Mouse (Mus musculus) cerebellum, adult (tissue): ENCODE measurements around the gene Ifrd2.
A peak's percentile ranks its signal among the peaks of the same experiment; 100 is the strongest.

ENCODE experiments used
- ATAC-seq: cut with Nextera tagmentation; 2 replicates; pipeline ENCODE4 v1.9.2; 2017; ENCODE audit warnings: mild to moderate bottlenecking, moderate library complexity, mixed read lengths; ENCODE audit not compliant: insufficient number of reproducible peaks, low FRiP score, low TSS enrichment

Gene Ifrd2

GRCm38 (mm10) chr9:107594281-107595062 lies 7.0 kb downstream of the Ifrd2 start:
- ATAC-seq = no peak

GRCm38 (mm10) chr9:107596619-107597569 lies 9.5 kb downstream of the Ifrd2 start:
- ATAC-seq = no peak

- no peak for ATAC-seq
Observed at GRCm38 (mm10) chr9:107598385-107598784, 10.9 kb downstream of the Ifrd2 start.

- ATAC-seq = no peak
Observed at GRCm38 (mm10) chr9:107599433-107599832, 12.0 kb downstream of the Ifrd2 start.

DNA sequence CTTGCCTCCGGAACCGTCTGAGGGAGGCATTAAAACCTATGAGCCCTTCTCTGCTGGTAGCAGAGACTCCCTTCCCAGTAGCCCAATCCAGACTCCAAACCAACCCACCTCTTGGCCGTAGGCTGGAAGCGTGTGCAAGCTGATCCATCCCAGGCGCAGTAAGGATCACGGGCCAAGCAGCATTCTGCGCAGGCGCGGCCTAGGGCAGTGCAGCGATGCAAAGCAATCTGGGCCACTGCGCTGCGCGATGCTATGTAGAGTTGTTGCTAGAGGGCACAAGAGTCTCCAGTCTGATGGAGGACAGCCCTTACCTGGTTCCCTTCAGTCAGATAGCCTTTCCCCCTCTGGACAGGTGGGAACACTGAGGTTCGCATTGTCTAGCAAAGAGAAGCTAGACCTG lies 12.4 kb downstream of the Ifrd2 start:
- ATAC-seq = no peak

DNA sequence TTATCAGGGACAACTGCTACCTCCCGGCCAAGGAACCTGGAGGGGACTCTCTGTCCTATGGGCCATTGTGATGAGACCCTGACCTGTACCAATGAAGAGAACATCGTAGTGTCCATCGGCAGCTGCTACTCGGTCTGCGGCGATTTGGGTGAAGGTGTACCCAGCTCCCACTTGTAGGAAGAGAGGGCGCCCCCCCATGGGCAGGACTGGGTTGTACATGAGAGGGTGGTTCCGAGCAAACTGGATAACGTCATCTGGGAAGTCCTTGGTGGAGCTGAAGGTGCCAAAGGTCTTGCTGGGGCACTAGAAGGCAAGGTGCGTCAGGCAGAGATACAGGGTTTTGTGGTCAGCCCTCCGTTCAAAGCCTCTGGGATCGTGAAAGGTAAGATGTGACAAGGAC lies 13.3 kb downstream of the Ifrd2 start:
- no peak for ATAC-seq

- ATAC-seq = no peak
Observed at GRCm38 (mm10) chr9:107601275-107601674, 13.8 kb downstream of the Ifrd2 start.

DNA sequence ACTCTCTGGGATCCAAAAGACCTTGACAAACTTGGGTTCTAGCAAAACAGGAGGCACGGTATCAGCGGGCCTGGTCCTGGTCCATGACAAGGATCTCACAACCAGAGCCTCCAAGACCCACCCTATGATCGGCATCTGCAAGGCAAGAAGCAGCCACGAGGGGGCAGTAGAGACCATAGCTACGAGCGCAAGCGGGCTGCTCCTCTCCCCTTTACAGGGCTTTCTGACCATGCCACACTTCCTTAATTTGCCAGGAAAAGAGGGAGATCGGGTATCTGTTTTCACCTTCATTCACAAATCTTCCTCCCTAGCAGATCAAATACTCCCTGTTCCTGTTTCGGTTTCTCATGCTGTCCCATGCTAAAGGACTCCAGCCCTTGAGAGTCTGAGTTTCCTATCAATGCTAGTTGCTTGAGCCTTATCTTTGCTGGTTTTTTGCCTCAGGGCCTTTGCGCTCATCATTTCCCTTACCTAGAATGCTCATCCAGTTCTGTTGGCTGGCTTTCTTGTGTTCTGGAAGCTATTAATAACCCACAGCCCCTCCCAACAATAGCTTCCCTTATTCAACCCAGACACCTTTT lies 14.7 kb downstream of the Ifrd2 start:
- ATAC-seq = peak; percentile 51; the same call in 1 of the 2 replicates

DNA sequence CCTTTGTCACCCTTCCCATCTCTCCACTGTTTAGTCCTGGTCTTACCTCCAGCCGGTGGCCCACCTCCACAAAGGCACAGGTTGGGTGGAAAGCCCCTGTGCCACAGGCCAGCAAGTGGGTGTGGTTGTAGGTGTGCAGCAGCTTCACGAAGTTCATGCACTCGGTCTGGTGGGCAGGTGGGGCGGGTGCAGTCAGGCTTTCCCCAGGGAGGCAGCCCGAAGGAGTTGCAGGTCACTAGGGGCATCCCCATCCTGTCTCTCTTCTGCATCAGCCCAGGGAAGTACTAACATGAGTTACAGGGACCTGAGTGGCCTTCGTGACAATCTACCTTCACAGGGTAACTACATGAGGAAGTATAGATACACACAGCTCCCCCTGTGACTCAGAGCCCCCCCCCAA lies 15.8 kb downstream of the Ifrd2 start:
- no peak for ATAC-seq

DNA sequence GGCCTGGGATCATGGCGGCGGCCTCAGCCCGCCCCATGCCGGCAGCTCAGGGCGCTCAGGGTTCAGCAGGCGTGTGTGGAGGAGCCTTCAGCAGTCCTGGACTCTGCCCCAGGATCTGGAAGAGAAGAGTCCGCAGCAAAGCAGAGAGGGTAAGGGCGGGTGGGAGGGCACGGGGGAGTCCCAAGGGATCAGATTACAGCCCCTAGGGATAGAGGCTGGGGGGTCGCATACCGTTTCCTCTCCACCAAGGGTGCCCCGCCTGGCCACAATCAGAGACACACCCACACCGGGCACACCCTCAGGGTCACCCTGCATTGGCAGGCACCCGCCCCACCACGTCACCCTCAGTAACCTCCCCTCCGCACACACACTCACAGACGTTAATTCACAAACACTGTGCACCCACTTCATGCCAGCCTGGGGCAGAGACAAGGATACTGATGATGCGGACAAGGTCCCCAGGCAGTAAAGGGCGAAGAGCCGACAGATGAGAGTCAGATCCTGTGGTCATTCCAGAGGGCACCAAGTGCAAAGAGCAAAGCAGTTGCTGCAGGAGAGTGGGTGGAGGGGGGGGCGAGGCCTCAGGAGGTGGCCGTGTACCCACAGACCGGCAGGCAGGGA lies 17.7 kb downstream of the Ifrd2 start:
- ATAC-seq = no peak

DNA sequence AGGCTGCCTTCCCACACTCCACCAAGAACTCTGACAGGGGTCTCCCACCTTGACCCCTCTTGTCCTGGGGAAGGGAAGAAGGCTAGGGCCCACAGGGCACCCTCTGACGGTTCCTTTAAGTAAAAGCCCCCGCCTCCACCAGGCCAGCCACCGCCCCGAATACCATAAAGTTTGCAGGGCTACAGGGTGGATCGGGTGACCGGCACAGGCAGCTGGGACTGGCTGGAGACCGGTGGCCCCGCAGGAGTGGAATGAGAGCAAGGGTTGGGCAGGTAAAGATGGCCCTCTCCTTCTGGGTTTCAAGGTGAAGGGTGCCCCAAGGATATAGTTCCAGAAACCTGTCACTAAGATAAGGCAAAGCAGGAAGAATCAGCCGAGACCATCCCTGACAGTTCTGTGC lies 19.1 kb downstream of the Ifrd2 start:
- ATAC-seq = no peak

DNA sequence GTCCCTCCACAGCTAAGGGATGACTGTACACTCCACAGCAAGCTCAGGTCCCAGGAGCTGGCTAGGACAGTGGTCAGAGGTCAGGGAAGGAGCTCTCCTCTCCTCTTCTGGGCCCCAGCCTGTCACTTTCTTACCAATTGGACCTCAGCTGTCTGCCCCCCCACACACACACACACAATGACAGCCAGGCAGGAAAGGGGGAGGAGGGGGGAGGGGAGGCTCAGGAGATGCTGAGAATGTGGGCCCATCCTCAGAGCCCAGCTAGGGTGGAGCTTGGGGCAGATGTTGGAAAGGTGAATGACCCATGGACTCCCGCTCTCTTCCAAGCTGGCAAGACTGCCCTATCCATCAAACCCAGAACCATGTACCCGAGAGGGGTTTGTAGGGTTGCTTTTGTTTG lies 19.6 kb downstream of the Ifrd2 start:
- ATAC-seq = no peak

- no peak for ATAC-seq
Observed at GRCm38 (mm10) chr9:107607653-107608245, 20.3 kb downstream of the Ifrd2 start.

GRCm38 (mm10) chr9:107608741-107609432 lies 21.4 kb downstream of the Ifrd2 start, which contains the start of gene Sema3b:
Sema3b (minus strand) TSS chr9:107609229.
- ATAC-seq = no peak

DNA sequence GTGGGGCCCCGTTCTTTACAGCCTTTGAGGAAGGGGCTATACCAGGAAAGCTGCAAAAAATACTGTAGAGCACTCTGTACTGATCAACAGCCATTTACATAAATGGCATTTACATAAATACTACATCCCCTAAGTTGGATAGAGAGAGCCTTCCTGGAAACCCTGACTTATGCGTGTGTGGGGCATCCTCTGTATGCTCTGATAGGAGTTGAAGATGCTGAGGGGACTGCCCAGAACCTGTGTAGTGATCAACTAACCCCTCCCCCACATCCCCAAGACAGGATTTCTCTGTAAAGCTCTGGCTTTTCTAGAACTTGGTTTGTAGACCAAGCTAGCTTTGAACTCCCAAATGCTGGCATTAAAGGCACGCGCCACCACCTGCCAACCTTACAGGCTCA lies 22.0 kb downstream of the Ifrd2 start:
- ATAC-seq = no peak

DNA sequence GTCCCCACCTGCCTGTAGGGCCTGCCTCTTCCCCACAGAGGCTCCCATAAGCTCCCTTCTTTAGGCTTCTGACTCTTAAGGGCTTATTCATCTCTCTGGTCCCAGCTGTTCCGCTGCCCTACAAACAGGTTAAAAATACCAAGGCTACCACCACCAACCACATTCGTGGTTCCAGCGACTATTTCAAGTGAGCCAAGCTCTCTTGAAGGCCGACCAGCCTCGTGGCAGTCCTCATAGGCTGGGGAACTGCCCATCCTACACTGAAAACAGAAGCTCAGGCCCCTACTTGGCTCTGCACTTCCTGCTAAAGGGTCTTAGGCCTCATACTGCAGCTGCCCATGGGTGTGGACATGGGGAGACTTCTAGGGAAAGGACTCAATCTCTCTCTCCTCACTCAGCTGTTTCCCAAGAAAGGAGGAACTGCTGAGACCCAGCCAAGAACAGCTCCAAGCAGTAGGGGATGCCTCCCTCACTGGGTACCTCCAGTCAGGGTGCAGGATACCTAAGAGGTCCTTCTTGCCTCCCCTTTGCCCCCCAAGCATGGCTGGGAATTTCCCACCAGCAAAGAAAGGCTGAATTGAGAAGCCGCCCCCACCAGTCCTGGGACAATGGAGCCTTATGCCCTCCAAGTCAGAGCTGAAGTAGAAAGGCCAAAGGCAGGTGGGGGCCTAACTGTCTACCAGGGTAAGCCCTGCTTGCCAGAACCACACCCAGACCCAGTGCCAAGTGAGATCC lies 24.2 kb downstream of the Ifrd2 start:
- no peak; the same call in 1 of the 2 replicates for ATAC-seq

GRCm38 (mm10) chr9:107612191-107612944 lies 24.9 kb downstream of the Ifrd2 start:
- ATAC-seq = peak; percentile 88

DNA sequence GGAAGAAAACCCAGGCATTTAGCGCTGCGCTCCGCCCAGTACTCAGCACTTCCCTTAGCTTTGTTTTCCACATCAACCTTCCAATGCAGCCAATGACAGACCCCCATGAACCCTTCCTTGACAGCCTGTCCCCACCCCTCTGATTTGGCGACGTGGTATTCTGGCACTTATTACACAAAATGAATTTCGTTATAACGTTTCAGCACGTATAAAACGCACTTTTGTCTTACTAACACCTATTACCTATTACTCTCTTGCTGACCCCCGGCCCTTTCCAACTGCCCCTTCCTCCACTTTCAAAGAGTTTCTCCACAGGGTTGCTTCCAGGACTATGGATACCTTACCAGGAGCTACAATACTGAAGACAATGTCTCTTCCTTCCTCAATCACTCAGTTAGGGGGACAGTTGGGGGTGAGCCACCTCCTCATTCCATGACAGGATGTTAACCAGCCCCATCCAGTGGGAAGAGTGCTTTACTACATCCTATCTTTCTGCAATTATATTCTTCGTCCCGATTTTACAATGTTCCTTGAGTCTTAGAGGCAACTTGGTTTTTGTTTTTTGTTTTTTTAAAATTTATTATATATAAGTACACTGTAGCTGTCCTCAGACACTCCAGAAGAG lies 25.6 kb downstream of the Ifrd2 start:
- no peak for ATAC-seq
